Mouse (Mus musculus): ENCODE data around the gene Otop2.
A peak's percentile ranks its signal among the peaks of the same experiment; 100 is the strongest.

Otop2 gene

DNA sequence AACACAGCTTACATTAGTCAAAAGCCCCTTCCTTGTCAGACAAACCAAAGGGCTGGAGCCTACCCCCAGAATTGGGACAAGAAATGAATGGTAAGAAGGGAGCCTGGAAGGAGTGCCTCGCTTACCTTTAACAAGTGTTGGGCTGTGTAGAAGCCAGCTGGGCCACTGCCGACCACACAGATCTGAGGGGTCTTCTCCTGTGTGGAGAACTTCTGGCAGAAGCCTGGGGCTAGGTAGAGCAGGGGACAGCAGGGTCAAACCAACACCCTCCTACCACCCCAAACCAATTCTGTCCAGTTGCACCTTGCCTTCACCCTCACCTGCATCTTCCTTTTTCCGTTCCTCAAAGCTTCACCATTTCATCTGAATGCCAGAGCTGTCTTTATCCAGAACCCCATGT is 31.0 kb upstream of the Otop2 start:
- no peak for DNase-seq (ENCODE audit: low read depth, low spot score)

DNA sequence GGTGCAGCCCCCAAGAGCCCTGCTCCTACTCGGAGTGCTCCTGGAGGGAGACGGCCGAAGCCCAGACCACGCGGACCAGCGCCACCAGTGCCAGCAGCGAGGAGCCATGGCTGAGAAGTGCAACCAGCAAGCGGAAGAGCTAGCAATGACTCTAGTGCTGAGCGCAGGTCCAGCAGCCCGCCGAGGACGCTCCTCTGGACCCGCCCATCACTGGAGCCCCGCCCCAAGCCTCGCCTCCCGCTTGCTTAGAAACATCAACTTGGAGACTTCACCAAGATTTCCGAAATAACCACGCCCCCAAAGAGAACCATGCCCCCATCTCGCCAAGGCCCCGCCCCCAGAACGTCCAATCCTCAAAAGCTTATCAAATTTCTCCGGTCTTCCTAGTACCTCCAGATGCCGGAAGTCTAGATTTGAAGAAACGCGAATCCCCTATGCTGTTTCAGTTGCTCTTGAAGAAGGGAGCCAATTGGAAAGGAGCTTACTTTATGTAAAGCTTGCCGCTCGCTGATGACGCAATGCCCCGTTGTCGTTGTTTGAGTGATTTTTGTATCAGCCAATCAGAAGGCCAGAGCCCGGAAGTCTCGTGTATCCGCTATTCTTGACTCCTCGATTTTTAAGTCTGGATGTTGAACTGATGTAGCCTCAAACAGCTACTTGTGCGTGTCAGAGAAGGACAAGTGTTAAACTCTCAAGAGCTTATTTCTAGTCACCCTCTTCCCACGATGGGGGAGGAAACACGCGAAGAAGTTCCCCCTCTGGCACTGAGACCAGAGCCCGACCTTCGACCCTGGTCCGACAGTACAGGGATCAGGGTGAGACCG is 30.0 kb upstream of the Otop2 start, which contains the start of gene Fdxr:
TSS of gene Fdxr (minus strand) at position 271 of the 824 bp plus-strand sequence.
- DNase-seq (ENCODE audit: low read depth, low spot score), result peak; percentile 98

DNA sequence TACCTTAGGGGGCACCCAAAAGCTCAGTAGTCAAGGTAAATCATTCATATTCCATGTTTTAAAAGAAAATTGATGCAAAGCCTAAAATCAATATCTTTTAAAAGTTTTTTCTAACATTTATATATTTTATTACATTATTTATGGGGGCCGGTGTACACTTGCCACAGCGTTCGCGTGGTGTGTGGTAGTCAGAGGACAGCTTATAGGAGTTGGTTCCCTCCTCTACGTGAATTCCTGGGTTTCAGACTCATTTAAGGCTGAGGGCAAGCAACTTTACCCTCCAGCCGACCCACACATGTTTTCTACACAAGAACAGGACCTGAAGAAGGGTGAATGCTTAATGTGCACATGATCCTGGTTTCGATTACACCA is 29.4 kb upstream of the Otop2 start:
- no peak for DNase-seq (ENCODE audit: low read depth, low spot score)

DNA sequence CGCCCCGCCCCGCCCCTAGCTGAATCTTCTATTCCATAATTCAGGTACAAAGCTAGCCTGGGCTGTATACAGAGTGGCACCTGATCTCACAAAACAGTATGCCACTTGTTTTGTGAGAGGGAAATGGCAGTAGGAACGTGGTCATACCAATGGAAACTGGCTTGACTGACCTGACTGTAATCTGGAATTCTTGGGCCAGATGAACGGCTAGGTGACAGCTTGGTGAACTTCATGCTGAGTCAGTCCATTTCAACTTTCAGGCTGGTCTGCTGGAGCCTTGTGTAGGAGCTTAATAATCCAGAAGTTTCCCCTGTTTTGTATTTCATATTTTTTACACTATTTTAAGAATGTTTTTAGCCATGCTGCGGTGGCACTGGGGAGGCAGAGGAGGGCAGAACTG is 28.8 kb upstream of the Otop2 start:
- no peak for DNase-seq (ENCODE audit: low read depth, low spot score)

DNA sequence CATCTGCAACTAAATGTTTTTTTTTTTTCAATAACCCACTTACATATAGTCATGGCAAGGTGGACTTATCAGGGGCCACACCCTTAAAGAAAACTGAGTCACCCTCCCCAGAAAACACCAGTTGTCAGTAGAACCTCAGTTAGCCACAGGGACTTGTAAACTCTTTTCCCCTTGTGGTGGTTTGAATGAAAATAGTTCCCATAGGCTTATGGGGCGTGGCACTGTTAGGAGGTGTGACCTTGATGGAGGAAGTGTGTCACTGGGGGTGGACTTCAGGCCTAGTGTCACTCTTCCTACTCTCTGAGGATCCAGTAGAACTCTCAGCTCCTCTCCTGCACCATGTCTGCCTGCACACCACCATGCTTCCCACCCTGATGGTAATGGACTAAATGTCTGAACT is 27.2 kb upstream of the Otop2 start:
- DNase-seq (ENCODE audit: low read depth, low spot score), result no peak

DNA sequence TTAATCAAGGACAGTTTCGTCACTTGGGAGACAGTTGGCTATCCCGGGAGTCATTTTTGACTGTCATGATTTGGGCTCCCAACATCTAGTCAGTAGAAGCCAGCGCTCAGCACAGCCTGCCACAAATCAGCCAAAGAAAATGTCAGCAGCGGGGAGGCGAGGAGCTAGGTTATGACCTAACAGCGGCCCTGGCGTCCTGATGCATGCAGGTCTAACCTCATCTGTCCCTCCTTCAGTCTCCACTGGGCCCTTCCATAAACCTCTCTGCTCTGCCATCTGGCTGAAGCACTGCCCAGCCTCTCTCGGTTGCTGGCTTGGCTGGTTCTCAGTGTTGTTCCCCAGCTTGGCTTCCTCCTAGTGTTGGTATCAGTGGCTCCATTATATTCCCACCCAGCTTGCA is 24.7 kb upstream of the Otop2 start:
- DNase-seq (ENCODE audit: low read depth, low spot score), result no peak

DNA sequence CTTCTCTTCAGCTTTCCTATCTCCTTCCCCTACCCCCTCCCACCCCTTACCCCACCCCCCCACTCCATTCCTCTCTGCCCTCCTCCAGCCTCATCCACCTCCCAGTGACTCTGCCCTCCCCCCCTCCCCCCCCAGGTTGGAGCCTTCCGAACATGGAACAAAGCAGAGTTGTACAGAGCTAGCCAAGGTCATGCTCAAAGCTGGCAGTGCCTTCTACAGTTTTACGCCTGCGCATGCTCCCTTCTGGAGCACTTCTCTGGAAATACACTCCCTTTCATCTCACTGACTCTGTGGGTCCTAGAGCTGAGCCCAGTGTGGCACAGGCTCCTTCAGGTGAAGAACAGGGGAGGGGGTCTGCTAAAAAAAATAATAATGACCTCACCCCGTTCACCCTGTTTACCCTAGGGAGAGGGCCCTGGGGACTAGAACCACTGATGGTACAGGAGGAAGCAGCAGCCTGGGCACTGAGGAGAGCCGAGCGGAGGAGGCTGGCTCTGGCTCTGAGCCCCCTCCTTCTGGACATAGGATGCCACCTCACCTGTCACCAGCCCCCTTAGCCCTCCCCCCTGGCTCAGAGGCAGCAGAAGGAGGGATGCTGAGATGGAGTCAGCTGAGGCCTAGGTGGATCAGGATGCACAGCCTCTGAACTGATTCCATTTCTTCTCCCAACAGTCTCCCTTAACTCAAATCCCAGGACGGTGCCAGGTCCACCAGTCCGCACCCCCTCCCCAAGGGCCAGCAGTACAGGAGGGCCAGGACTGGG is 24.1 kb upstream of the Otop2 start:
- DNase-seq (ENCODE audit: low read depth, low spot score), result no peak

DNA sequence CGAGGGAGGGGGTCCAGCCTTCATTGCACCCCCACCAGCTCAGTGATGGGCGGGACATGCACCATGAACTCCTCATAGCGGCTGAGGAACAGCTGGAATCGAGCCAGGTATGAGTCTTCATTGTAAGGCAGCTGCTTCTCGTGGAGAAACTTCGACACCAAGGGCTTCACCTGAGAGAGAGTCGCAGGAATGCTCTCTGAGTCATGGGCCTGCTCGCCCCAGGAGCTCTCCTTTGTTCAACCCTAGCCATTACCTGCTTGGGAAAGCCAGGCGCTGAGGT is 23.5 kb upstream of the Otop2 start:
- DNase-seq (ENCODE audit: low read depth, low spot score), result no peak

DNA sequence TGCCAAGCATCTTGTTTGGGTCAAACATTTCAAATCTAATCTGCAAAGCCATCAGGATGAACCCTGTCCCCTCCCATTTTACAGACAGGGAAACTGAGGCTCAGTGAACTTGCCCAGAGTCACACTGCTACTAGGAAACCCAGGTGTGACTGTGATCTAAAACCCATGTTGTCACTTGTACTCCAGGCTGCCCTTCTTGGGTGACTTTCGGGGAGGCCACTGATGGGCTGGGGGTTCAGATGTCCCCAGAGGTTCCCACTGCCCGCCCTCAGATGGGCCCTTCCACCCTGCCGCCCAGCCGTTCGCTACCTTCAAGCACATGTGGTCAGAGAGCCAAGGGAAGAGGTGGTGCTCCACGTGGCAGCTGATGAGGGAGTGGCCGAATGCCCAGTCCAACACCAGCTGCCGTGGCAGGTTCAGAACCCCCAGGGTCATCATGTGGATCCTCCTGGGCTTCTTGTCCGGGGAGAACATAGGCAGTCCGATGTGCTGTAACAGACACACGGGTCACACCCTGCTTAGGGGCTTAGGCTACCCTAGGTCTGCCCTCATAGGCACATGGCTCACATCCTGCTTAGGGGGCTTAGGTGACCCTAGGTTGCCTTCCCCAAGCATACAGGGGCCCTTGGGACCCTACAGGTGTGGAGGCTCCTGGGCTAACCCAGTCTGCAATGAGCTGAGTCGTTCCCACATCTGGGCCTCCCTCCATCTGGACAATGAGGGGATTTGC is 22.9 kb upstream of the Otop2 start:
- DNase-seq (ENCODE audit: low read depth, low spot score), result no peak

DNA sequence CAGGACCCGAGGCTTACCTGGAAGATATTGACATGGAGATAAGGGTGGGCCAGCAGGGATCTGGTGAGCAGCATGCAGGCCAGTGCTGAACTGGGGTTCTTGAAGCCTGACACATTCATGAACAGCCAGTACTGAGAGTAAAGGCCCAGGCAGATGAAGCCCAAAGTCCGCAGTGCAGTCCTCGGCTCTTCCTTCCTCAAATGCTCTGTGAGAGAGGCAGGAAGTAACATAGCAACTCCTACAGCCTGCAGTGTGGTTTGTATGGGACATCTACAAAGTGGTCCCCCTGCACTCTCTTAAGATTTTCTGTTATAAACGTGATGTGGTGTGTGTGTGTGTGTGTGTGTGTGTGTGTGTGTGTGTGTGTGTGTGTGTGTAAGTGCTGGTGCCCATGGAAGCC is 21.7 kb upstream of the Otop2 start:
- DNase-seq (ENCODE audit: low read depth, low spot score), result no peak

DNA sequence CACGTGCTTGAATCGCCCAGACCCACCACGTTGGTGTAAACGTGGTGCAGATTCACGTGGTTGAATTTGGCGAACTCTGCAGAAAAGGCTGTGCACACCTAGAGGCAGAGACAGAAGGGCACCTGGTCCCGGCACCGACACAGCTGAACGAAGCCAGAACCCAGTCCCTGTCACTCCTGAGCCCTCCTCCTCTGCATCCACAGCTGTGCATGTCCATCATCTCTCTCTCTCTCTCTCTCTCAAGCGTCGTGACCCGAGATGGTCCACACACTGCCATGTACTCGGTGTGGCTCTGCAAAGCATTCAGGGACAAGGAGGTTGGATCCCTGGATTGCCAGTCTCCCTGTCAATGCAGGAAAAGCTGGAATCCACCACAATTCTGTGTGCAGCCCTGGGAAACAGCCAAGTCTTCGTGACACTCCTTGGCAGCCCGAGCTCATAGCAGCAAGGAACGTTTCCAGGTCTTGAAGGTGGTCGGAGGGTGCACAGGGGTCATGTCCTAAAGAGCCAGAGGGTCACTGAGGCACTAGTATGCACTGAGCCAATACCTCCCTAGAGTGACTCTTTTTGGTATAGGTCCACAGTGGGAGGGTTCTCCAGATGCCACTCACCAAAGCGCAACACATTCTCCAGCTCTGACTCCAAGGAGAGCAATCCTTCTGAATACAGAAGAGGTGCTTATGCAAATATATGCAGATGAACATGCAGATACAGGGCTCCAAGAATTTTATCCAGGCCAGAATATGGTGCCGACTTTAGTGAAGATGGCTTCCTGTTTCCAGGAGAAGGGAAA is 20.6 kb upstream of the Otop2 start:
- no peak for DNase-seq (ENCODE audit: low read depth, low spot score)

DNA sequence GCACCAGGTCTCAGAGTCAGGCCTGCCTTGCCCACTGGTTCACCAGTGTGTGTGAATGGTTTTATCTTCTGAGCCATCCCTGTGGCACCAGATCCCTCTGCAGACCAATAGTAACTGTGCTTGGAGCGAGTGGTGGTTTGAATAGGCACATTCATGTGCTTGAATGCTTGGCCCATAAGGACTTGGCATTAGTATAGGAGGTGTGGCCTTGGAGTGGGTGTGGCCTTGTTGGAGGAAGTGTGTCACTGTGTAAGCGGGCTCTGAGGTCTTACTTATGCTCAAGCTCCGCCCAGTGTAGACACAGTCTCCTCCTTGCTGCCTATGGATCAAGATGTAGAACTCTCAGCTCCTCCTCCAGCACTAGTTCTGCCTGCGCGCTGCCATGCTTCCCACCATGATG is 19.6 kb upstream of the Otop2 start:
- DNase-seq (ENCODE audit: low read depth, low spot score), result no peak

DNA sequence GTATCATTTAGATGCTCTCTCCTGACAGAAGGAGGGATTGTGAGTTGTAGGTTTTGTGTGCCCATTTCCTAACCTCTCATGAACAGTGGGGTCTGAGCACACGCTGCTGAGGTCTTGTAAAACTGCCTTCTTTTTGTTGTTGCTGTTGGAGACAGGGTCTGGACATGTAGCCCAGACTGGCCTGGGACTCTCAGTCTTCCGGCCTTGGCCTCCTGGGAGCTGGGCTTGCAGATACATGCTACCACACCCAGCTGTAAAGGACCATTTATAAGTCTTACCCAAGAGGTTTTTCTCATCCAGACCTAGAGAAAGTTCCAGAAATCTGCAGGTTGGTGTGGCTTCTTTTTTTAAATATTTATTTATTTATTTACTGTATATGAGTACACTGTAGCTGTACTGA is 18.7 kb upstream of the Otop2 start:
- DNase-seq (ENCODE audit: low read depth, low spot score), result no peak

DNA sequence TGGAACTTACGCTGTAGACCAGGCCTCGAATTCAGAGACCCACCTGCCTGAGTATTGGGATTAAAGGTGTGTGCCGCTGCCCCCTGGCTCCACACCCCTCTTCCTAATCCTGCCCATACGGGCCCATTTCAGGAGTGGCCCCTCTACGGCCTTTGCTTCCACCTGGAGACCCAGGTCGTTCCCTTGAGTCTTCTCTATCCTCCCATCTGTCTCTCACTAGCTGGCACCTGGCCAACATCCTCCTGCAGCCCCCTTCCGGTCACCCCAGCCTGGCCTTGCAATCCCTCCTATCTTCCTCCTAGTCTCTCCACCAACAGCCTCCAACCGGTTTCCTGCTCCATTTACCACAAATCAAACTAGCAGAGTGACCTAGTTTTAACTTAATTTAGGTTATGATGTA is 17.1 kb upstream of the Otop2 start:
- DNase-seq (ENCODE audit: low read depth, low spot score), result no peak

DNA sequence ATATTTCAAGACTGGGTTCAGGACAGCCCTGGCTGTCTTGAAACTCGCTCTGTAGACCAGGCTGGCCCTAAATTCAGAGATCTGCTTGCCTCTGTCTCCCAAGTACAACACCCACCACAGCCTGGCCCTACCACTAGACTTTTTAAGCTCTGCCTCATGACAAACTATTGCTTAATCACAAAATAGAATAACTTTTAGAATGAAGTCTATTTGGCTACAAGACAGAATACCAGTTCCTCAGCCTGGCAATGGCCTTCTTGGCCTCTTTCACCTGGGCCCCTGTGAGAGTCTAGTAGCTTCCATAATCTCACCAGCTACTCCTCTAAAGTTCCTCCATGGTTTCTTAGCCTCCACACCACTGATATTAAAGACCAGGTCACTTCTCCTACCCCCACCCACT is 16.6 kb upstream of the Otop2 start:
- no peak for DNase-seq (ENCODE audit: low read depth, low spot score)

DNA sequence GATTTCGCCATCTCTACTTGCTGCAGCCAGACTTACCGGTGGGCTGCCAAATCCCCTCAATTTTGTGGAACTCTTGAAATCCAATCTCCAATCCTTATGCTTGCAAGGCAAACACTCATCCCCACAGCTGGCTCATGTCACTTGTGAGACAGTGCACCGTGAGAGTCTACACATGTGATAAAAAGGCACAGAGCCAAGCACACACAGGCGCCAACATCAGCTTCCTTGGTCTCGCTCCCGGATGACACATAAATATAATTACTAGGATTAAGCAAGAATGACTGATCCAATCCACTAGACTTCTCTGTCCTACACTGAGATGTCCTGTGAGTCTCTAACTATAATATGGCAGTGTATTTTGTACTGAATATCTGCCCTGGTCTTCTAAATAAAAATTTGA is 16.0 kb upstream of the Otop2 start:
- DNase-seq (ENCODE audit: low read depth, low spot score), result no peak

DNA sequence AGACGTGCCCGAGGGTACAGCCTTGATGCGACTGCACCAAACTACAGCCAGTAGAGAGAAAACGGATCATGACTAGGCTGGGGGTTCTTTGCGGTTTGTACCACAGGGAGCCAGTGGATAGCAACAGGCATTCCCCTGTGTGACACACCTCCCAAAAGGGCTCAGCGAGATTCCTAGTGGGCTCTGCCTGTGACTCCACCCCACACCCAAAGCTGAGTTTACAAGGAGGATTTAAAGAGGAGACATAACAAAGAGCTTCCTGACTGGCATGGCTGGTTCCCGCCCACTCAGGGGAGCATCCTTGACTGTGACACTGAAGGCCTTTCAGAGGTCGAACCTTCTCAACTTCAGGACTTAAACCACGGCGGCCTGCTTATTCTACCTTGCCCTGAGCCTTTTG is 15.5 kb upstream of the Otop2 start:
- no peak for DNase-seq (ENCODE audit: low read depth, low spot score)

DNA sequence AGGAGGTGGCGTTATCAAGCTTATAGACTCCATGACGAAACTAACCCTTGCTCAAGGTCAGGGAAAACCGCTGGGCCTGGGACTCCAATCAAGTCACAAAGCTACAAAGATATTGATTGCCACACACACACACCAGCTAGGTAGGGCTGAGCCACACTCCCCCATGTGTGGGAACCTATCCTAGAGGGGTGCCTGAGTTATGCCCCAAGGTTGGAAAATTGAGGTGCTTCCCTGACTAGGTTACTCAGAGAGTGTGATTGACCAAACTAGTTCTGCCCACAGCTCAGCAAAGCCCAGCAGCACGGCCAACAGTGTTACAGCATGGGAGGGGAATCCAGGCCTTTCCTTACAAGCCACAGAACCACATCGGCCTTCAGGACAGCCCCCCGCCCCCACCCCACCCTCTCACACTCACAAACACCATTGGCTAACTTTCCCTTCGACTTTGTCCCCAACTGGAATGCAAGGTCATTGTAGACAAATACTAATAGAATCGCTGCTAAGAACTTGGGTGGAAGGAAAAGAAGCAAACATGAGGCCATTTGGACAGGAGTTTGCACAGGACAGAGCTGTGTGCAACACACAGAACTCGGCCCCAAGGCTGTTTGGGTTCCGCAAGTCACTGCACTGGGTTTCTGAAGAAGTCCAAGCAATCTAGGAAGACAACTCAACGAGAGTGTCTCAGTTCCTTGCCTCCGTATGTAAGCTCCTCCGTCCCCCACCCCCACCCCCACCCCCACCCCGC is 14.2 kb upstream of the Otop2 start:
- DNase-seq (ENCODE audit: low read depth, low spot score), result no peak

DNA sequence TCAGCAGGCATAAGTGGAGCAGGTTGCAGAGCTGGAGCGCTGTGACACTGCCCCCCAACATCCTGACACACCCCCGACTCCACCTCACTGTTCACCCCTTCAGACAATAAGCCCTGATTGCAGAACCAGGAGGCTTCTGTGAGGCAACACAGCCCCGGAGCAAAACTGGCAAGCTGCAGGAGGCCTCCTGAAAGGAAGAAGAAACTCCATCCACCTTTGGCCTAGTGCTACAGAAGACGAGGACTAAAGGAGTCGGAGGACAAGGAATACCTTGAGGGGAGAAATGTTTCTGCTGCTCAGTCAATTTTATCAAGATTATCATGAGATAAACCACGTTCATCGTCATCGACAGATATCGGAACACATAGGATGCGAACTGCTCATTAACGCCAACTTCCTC is 11.0 kb upstream of the Otop2 start:
- DNase-seq (ENCODE audit: low read depth, low spot score), result no peak

DNA sequence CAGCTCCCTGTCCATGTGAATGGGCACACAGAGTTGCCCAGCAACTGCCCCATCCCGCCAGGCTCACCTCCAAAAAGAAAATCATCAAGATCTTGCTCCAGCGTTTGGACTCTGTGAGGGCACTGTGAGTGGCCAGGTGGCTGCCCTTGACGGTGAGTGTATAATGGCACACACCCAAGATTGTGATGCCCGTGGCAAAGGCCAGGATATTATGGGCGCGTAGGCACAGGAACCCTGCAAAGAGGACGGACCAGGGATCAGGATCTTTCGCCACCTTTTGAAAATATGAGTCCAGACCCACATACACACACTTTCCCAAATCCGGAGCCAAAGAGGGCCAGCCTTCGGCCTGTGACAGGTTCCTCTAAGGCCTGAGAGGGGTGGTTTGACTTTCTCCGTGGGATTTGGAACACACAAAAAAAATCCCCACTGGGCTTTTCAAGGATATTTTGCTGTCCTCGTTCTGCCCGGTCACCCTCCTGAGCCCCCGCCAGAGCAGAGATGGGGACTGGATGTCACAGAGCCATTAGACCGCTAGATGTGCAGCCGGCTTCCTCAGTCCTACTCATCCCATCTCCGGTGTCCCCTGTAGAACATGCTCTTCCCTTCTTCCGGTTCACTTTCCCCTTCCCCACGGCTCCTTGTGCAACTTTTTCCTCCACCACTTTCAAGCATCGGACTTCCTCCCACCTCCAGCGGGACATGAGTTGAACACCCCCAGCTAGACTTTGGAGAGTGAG is 10.3 kb upstream of the Otop2 start:
- DNase-seq (ENCODE audit: low read depth, low spot score), result no peak

Measured in retina, postnatal 7 days (tissue).